Mouse (Mus musculus): ENCODE results near the gene Gtpbp4. TPM values are rescaled to one million over a fixed set of nuclear protein-coding genes. Genes with fewer than 3 reads are reported as not detected.

The Gtpbp4 gene
- polyA plus RNA-seq, 1 experiment from 2014 or later: 53.4 TPM

Small RNA genes within 50 kb of the gene (microRNA-seq; reads per million reads assigned to microRNA genes)
- gene Gm22750: not detected

Other genes starting within 250 kb of the Gtpbp4 start
- 50.7 and 55.6 TPM in 2 replicates for gene Wdr37, start 124.2 kb downstream of the Gtpbp4 start, polyA plus RNA-seq (2015; fragmentation: Nextera tagmentation; extraction: Ambion mirVana)
- gene Idi1, start 110.6 kb downstream of the Gtpbp4 start, polyA plus RNA-seq (2015; fragmentation: Nextera tagmentation; extraction: Ambion mirVana): 104 and 118 TPM in 2 replicates
- gene Gm9745, start 47.9 kb downstream of the Gtpbp4 start, polyA plus RNA-seq (2015; fragmentation: Nextera tagmentation; extraction: Ambion mirVana): not detected in 2 replicates
- not detected in 2 replicates for gene Idi2, start 43.2 kb downstream of the Gtpbp4 start, polyA plus RNA-seq (2015; fragmentation: Nextera tagmentation; extraction: Ambion mirVana)
- gene Larp4b, start 97.8 kb upstream of the Gtpbp4 start, polyA plus RNA-seq (2015; fragmentation: Nextera tagmentation; extraction: Ambion mirVana): 35.0 and 39.2 TPM in 2 replicates